Mouse (Mus musculus) forebrain, embryonic 10.5 days (tissue): Measurements from ENCODE around the gene Ppil2. TPM values are rescaled to one million over a fixed set of nuclear protein-coding genes. Genes with fewer than 3 reads are reported as not detected.

Experiments used
- DNase-seq: peaks from one replicate; pipeline ENCODE4 v3.0.0-alpha.2; 2017; ENCODE audit warnings: low spot score; ENCODE audit errors: extremely low spot score
- H3K27ac ChIP-seq: fragments of 300-500 bp; sonication (generic); 2 replicates; pipeline ENCODE4 v1.5.1; 2016; ENCODE audit warnings: mild to moderate bottlenecking
- H3K27me3 ChIP-seq: fragments of 300-500 bp; sonication (generic); 2 replicates; pipeline ENCODE4 v1.6.1; 2016; ENCODE audit warnings: mild to moderate bottlenecking; ENCODE audit not compliant: poor library complexity, severe bottlenecking
- H3K36me3 ChIP-seq: fragments of 300-500 bp; sonication (generic); replicated peaks from 2 replicates; pipeline ENCODE4 v1.6.1; 2016; ENCODE audit warnings: mild to moderate bottlenecking, moderate library complexity
- H3K4me1 ChIP-seq: fragments of 300-500 bp; sonication (generic); 2 replicates; pipeline ENCODE4 v1.6.1; 2016
- H3K4me3 ChIP-seq: fragments of 300-500 bp; sonication (generic); 2 replicates; pipeline ENCODE4 v1.5.1; 2016; ENCODE audit warnings: mild to moderate bottlenecking, moderate library complexity
- H3K9me3 ChIP-seq: fragments of 300-500 bp; sonication (generic); 2 replicates; pipeline ENCODE4 v1.6.1; 2016; ENCODE audit warnings: mild to moderate bottlenecking, moderate library complexity
- WGBS: fragments of 180-500 bp; shearing (Covaris S2); methylation state at CpG from one replicate; pipeline ENCODE4 v1.1.7; 2016; 5-methylcytosine and 5-hydroxymethylcytosine counted together
- microRNA counts: library from miRNA; unstranded; fragments of <30 nt; microRNA quantifications from one replicate; lab custom pipeline; 2017
- microRNA-seq: library from miRNA; unstranded; fragments of <30 nt; microRNA quantifications from one replicate; pipeline ENCODE4, GENCODE M21; 2017
- polyA plus RNA-seq: library from polyadenylated mRNA; unstranded; fragments of >200 nt; fragmentation: Nextera tagmentation; extraction: Ambion mirVana; gene quantifications from 2 replicates; pipeline ENCODE4 v1.2.1, GENCODE M21; 2016

The Ppil2 gene
- polyA plus RNA-seq, 1 experiment from 2014 or later: 138 TPM

GRCm38 (mm10) chr16:17052087-17052486, 59.0 kb downstream of the Ppil2 start:
- H3K27me3 ChIP-seq: no peaks in the 10 kb centered on the region
- H3K27ac ChIP-seq: no peak overlapping the region
- H3K4me1 ChIP-seq: peaks cover 12% of the 10 kb centered on the region

GRCm38 (mm10) chr16:17049886-17050285, 61.2 kb downstream of the Ppil2 start:
- H3K9me3 ChIP-seq: no peaks in the 10 kb centered on the region
- no peaks in the 10 kb centered on the region for H3K4me1 ChIP-seq
- no peak for DNase-seq
- no peak overlapping the region for H3K27ac ChIP-seq
- H3K36me3 ChIP-seq: peaks cover 53% of the 10 kb centered on the region
- no peak overlapping the region for H3K4me3 ChIP-seq
- H3K27me3 ChIP-seq: no peaks in the 10 kb centered on the region
- WGBS: 98% methylated on average over 1 of the region's 1 CpGs

More at GRCm38 (mm10) chr16:17052087-17052486, 59.0 kb downstream of the Ppil2 start:
- H3K9me3 ChIP-seq: no peaks in the 10 kb centered on the region
- H3K36me3 ChIP-seq: peaks cover 31% of the 10 kb centered on the region
- no peak for DNase-seq
- no peak overlapping the region for H3K4me3 ChIP-seq
- WGBS: 83% methylated on average over 7 of the region's 7 CpGs

- Histone ChIP-seq H3K9me3 (no peaks in the 10 kb centered on the region), H3K27ac (no peak overlapping the region), H3K27me3 (no peaks in the 10 kb centered on the region), H3K4me1 (no peaks in the 10 kb centered on the region), H3K4me3 (no peak overlapping the region), H3K36me3 (peaks cover 97% of the 10 kb centered on the region)
- DNase-seq: no peak
- WGBS: 66% methylated on average over 3 of the region's 3 CpGs
Observed at GRCm38 (mm10) chr16:17045287-17045686, 65.8 kb downstream of the Ppil2 start.

GRCm38 (mm10) chr16:17044320-17044719, 66.7 kb downstream of the Ppil2 start:
- DNase-seq: no peak
- WGBS: 95% methylated on average over 3 of the region's 3 CpGs
- Histone ChIP-seq H3K4me1 (no peaks in the 10 kb centered on the region), H3K27me3 (no peaks in the 10 kb centered on the region), H3K9me3 (no peaks in the 10 kb centered on the region), H3K4me3 (no peak overlapping the region), H3K36me3 (peaks cover 97% of the 10 kb centered on the region), H3K27ac (no peak overlapping the region)

- WGBS: 100% methylated on average over 1 of the region's 1 CpGs
- DNase-seq: no peak
- H3K27me3 ChIP-seq: no peaks in the 10 kb centered on the region
Observed at GRCm38 (mm10) chr16:17041417-17041816, 69.6 kb downstream of the Ppil2 start.

GRCm38 (mm10) chr16:17040716-17041115, 70.3 kb downstream of the Ppil2 start:
- Histone ChIP-seq H3K27me3 (no peaks in the 10 kb centered on the region), H3K9me3 (no peaks in the 10 kb centered on the region), H3K4me1 (no peaks in the 10 kb centered on the region), H3K4me3 (no peak overlapping the region), H3K27ac (no peak overlapping the region), H3K36me3 (peaks cover 100% of the 10 kb centered on the region)
- WGBS: 94% methylated on average over 3 of the region's 3 CpGs
- no peak for DNase-seq

More at GRCm38 (mm10) chr16:17041417-17041816, 69.6 kb downstream of the Ppil2 start:
- Histone ChIP-seq H3K27ac (no peak overlapping the region), H3K4me1 (no peaks in the 10 kb centered on the region), H3K36me3 (peaks cover 100% of the 10 kb centered on the region), H3K4me3 (no peak overlapping the region), H3K9me3 (no peaks in the 10 kb centered on the region)

MicroRNA genes within 50 kb of the gene (microRNA counts, 519-probe panel; counts per million panel counts)
- microRNA mmu-miR-130b (lab: Ali Mortazavi, UCI): 6,670 counts per million, percentile 95 among the panel's probes with 10 or more counts
- 4,718 counts per million, percentile 81 among the panel's probes with 10 or more counts for microRNA mmu-miR-301b (lab: Ali Mortazavi, UCI)

Small RNA genes within 50 kb of the gene (microRNA-seq; reads per million reads assigned to microRNA genes)
- gene Mir130b (12,113 reads per million, percentile 96 among the genes with 10 or more reads in this experiment), gene Mir301b (344 reads per million, percentile 62 among the genes with 10 or more reads in this experiment)

Other genes with a start within 250 kb of the Ppil2 start
- gene Igll1, start 247.3 kb downstream of the Ppil2 start, polyA plus RNA-seq: 0.20 TPM in 1 of 2 replicates, not detected in the other
- 66.8 and 73.7 TPM in 2 replicates for gene Top3b, start 240.5 kb downstream of the Ppil2 start, polyA plus RNA-seq
- 0.68 and 1.7 TPM in 2 replicates for gene Vpreb1, start 240.4 kb downstream of the Ppil2 start, polyA plus RNA-seq
- 29.0 and 29.6 TPM in 2 replicates for gene Ppm1f, start 214.8 kb downstream of the Ppil2 start, polyA plus RNA-seq
- 147 and 150 TPM in 2 replicates for gene Mapk1, start 127.9 kb downstream of the Ppil2 start, polyA plus RNA-seq
- gene Ypel1, start 41.6 kb downstream of the Ppil2 start, polyA plus RNA-seq: 96.2 and 97.4 TPM in 2 replicates
- gene 2610318N02Rik, start 13.9 kb upstream of the Ppil2 start, polyA plus RNA-seq: 153 and 164 TPM in 2 replicates
- gene Sdf2l1, start 21.1 kb upstream of the Ppil2 start, polyA plus RNA-seq: 110 and 118 TPM in 2 replicates
- gene Ydjc, start 33.4 kb upstream of the Ppil2 start, polyA plus RNA-seq: 5.8 and 6.9 TPM in 2 replicates
- gene Ccdc116, start 36.0 kb upstream of the Ppil2 start, polyA plus RNA-seq: 0.32 and 0.48 TPM in 2 replicates
- gene Ube2l3, start 91.4 kb upstream of the Ppil2 start, polyA plus RNA-seq: 436 and 440 TPM in 2 replicates
- 1.2 and 1.6 TPM in 2 replicates for gene Rimbp3, start 97.3 kb upstream of the Ppil2 start, polyA plus RNA-seq
- gene Hic2, start 122.3 kb upstream of the Ppil2 start, polyA plus RNA-seq: 14.7 and 16.5 TPM in 2 replicates
- 7.8 and 8.8 TPM in 2 replicates for gene Tmem191c, start 164.8 kb upstream of the Ppil2 start, polyA plus RNA-seq
- 0.15 and 0.20 TPM in 2 replicates for gene Serpind1, start 220.1 kb upstream of the Ppil2 start, polyA plus RNA-seq